Mouse (Mus musculus) C2C12 (cell line): ENCODE measurements around the gene Tfe3.

Source experiments
- CEBPB ChIP-seq: IDR thresholded peaks from one replicate; pipeline ENCODE4 v1.6.1; 2011; ENCODE audit warnings: low read depth, mild to moderate bottlenecking, control low read depth, moderate library complexity
- CTCF ChIP-seq: IDR thresholded peaks from one replicate; pipeline ENCODE4 v1.5.1; 2011; ENCODE audit not compliant: control insufficient read depth, insufficient read depth, insufficient read length
- FOSL1 ChIP-seq: IDR thresholded peaks from one replicate; pipeline ENCODE4 v1.8.0; 2011; ENCODE audit warnings: mild to moderate bottlenecking, low read length; ENCODE audit not compliant: poor library complexity, insufficient read depth, severe bottlenecking
- MAX ChIP-seq: IDR thresholded peaks from one replicate; pipeline ENCODE4 v1.6.1; 2011; ENCODE audit warnings: mild to moderate bottlenecking, control low read depth
- MYOD1 ChIP-seq: IDR thresholded peaks from one replicate; pipeline ENCODE4 v1.6.1; 2011; ENCODE audit warnings: low read depth; ENCODE audit not compliant: control insufficient read depth, insufficient read length
- MYOG ChIP-seq: IDR thresholded peaks from one replicate; pipeline ENCODE4 v1.6.1; 2011; ENCODE audit not compliant: control insufficient read depth, insufficient read length; ENCODE audit errors: extremely low read depth
- USF1 ChIP-seq: IDR thresholded peaks from one replicate; pipeline ENCODE4 v1.6.1; 2011; ENCODE audit warnings: low read depth, mild to moderate bottlenecking, control low read depth, moderate library complexity

- TF ChIP-seq CTCF (no peak), MAX (no peak), FOSL1 (no peak), CEBPB (no peak), USF1 (no peak), MYOG (no peak), MYOD1 (no peak)
Measured at GRCm38 (mm10) chrX:7725841-7726240, 36.5 kb upstream of the Tfe3 start.
